ENCODE assay signal across 9 mouse cellular contexts in genomic region chr4:143311341-143311740, GRCm38 (mm10). TPM values are rescaled to one million over a fixed set of nuclear protein-coding genes. Genes with fewer than 3 reads are reported as not detected.
A peak's percentile ranks its signal among the peaks of the same experiment; 100 is the strongest.
DNase-seq lines count a peak whose midpoint lies in the region; ATAC-seq and TF ChIP-seq lines count a peak whose summit lies in the region.
"Had no signal": no experiment of that assay in that cellular context is flagged by ENCODE, and none has a peak within 500 bp of the region (broad histone marks: within the 10 kb centered on the region; RNA-seq: fewer than 3 reads in every experiment).

No protein-coding gene starts in this region.

- DNase-seq in heart, postnatal 4 days, result peak; percentile 33
- DNase-seq in 3T3-L1 (ENCODE audit: low read depth, low spot score) (peak; percentile 53), ES-E14 (ENCODE audit: low read depth, low spot score) (peak; percentile 80)
- no peak for DNase-seq in liver, embryonic 14.5 days (ENCODE audit: low read depth in 3 of 3, low spot score in 3 of 3)
- no peak for DNase-seq in retina, embryonic 14.5 days (ENCODE audit: low spot score)
- no peak for DNase-seq in urinary bladder, adult 2 months (ENCODE audit: low spot score)
- DNase-seq: liver, embryonic 13.5 days had no signal

- H3K9me3 ChIP-seq in heart, embryonic 12.5 days (replicated peaks), result 0 out of 2 replicates have a peak, but pooled peaks cover 5% of the 10 kb centered on the region
- no peaks in the 10 kb centered on the region for H3K9me3 ChIP-seq in ES-E14 (ENCODE audit: control insufficient read depth, insufficient read depth, low read depth, low read length)
- H3K9me3 ChIP-seq in liver, embryonic 14.5 days (ENCODE audit: control insufficient read depth, low read length), result no peaks in the 10 kb centered on the region
- H3K9me3 ChIP-seq: liver, embryonic 13.5 days had no signal

- no peak overlapping the region for H3K9ac ChIP-seq in heart, embryonic 12.5 days
- H3K9ac ChIP-seq in ES-E14 (ENCODE audit: insufficient read depth, low read depth, low read length, poor library complexity, severe bottlenecking), result no peak overlapping the region
- H3K9ac ChIP-seq in liver, embryonic 14.5 days (replicated peaks), result no peak overlapping the region
- H3K9ac ChIP-seq: liver, embryonic 13.5 days had no signal

- H3K27ac ChIP-seq in heart, embryonic 12.5 days (ENCODE audit: poor library complexity, severe bottlenecking), result no peak overlapping the region
- H3K27ac ChIP-seq in ES-E14 (ENCODE audit: insufficient read depth, low read depth, low read length, poor library complexity, severe bottlenecking), result peak overlapping the region; percentile 36; the same call in 1 of the 2 replicates
- H3K27ac ChIP-seq in liver, embryonic 14.5 days, result no peak overlapping the region
- H3K27ac ChIP-seq: liver, embryonic 13.5 days had no signal

- TF ChIP-seq EP300 in liver, embryonic 14.5 days (IDR thresholded peaks at IDR 0.05; ENCODE audit: low read depth), result no peak

- no peak overlapping the region for H3K4me3 ChIP-seq in heart, embryonic 12.5 days
- H3K4me3 ChIP-seq in ES-E14 (ENCODE audit: insufficient read depth in 1 of 2, low read depth in 1 of 2, low read length in 2 of 2, poor library complexity in 1 of 2, severe bottlenecking in 1 of 2), result no peak overlapping the region
- H3K4me3 ChIP-seq in liver, embryonic 14.5 days (ENCODE audit: insufficient read depth in 1 of 2, low read depth in 2 of 2, low read length in 2 of 2), result no peak overlapping the region
- H3K4me3 ChIP-seq: liver, embryonic 13.5 days had no signal

- peak; percentile 67 for TF ChIP-seq CTCF in liver, embryonic 14.5 days (IDR thresholded peaks at IDR 0.05; ENCODE audit: low read depth)

- no peaks in the 10 kb centered on the region for H3K4me1 ChIP-seq in heart, embryonic 12.5 days (replicated peaks)
- peaks cover 2 to 12% of the 10 kb centered on the region in 2 experiments; a peak in 3 of 4 replicates for H3K4me1 ChIP-seq in ES-E14 (ENCODE audit: control insufficient read depth in 2 of 2, insufficient read depth in 2 of 2, low read length in 2 of 2, poor library complexity in 1 of 2)
- no peaks in the 10 kb centered on the region for H3K4me1 ChIP-seq in liver, embryonic 14.5 days (replicated peaks; ENCODE audit: control insufficient read depth in 2 of 2, insufficient read depth in 2 of 2, low read length in 1 of 2)
- H3K4me1 ChIP-seq: liver, embryonic 13.5 days had no signal

- H3K4me2 ChIP-seq in heart, embryonic 12.5 days, result no peak overlapping the region
- H3K4me2 ChIP-seq in liver, embryonic 14.5 days (ENCODE audit: low read depth), result no peak overlapping the region
- H3K4me2 ChIP-seq: liver, embryonic 13.5 days had no signal

- no peak for ATAC-seq in heart, embryonic 12.5 days (ENCODE audit: insufficient number of reproducible peaks, low FRiP score)
- no peak for ATAC-seq in liver, embryonic 14.5 days (ENCODE audit: insufficient read depth)
- ATAC-seq in monocyte, adult 5-6 weeks (replicated peaks; ENCODE audit: insufficient number of reproducible peaks, low FRiP score, low TSS enrichment, poor library complexity, severe bottlenecking), result no peak

- in situ Hi-C loops in ES-E14 (cut with MboI; ENCODE audit: low sequenced_read_pairs in 2 of 2, unreplicated experiment in 2 of 2), result no loop called here

- no peaks in the 10 kb centered on the region for H3K36me3 ChIP-seq in heart, embryonic 12.5 days
- peaks cover 3% of the 10 kb centered on the region; the same call in 1 of the 2 replicates for H3K36me3 ChIP-seq in ES-E14 (ENCODE audit: control insufficient read depth, insufficient read depth, low read length, poor library complexity, severe bottlenecking)
- no peaks in the 10 kb centered on the region for H3K36me3 ChIP-seq in liver, embryonic 14.5 days (replicated peaks; ENCODE audit: control insufficient read depth, insufficient read depth, low read depth)
- H3K36me3 ChIP-seq: liver, embryonic 13.5 days had no signal

- no peaks in the 10 kb centered on the region for H3K27me3 ChIP-seq in heart, embryonic 12.5 days (replicated peaks)
- H3K27me3 ChIP-seq in liver, embryonic 14.5 days (ENCODE audit: control insufficient read depth, insufficient read depth, low read length), result no peaks in the 10 kb centered on the region
- H3K27me3 ChIP-seq: liver, embryonic 13.5 days had no signal

- WGBS in heart, embryonic 12.5 days, result 48% methylated on average over 2 of the region's 2 CpGs
- 32% methylated on average over 2 of the region's 2 CpGs for WGBS in liver, embryonic 14.5 days (ENCODE audit: insufficient replicate concordance)

TF ChIP-seq in ES-E14, 5 proteins besides CTCF, POLR2A, EP300 and RAD21:
- TF ChIP-seq MAFK (IDR thresholded peaks at IDR 0.05; ENCODE audit: insufficient read depth, low read depth, low read length) (no peak), ZC3H11A (IDR thresholded peaks at IDR 0.05; ENCODE audit: borderline replicate concordance, low read depth, low read length) (0 out of 2 replicates have a peak, but pooled peaks have one; percentile 5)

RNA-seq across cellular contexts. Expression of gene Pdpn, which starts 12.0 kb away (rescaled TPM):
- 10 to 100 TPM; 13.0 to 14.3 TPM for total RNA-seq in heart, postnatal 4 days (2021)
- polyA plus RNA-seq in heart, embryonic 12.5 days (2016; fragmentation: Nextera tagmentation; extraction: Ambion mirVana), result 28.4 and 28.8 TPM in 2 replicates
- 21.7 and 27.4 TPM in 2 replicates for total RNA-seq in ES-E14 (2012; rRNA removed)
- 0.29 and 0.47 TPM in 2 replicates for polyA plus RNA-seq in liver, embryonic 14.5 days (2012; rRNA removed)
- polyA plus RNA-seq in liver, embryonic 14.5 days (2014; fragmentation: Nextera tagmentation; extraction: Ambion mirVana), result 0.95 and 1.0 TPM in 2 replicates
- polyA plus RNA-seq in urinary bladder, adult 2 months (2012; rRNA removed), result 64.0 and 72.1 TPM in 2 replicates
- not detected in 3 replicates for total RNA-seq in monocyte, adult 5-6 weeks (2017)

RNA-seq across cellular contexts. Expression of gene Lrrc38, which starts 38.2 kb away (rescaled TPM):
- under 1 TPM; 0.29 to 0.33 TPM for total RNA-seq in heart, postnatal 4 days (2021)
- 0.08 TPM in 1 of 2 replicates, not detected in the other for polyA plus RNA-seq in heart, embryonic 12.5 days (2016; fragmentation: Nextera tagmentation; extraction: Ambion mirVana)
- total RNA-seq in ES-E14 (2012; rRNA removed), result 0.22 and 0.32 TPM in 2 replicates
- not detected in 2 replicates for polyA plus RNA-seq in liver, embryonic 14.5 days (2012; rRNA removed)
- not detected in 2 replicates for polyA plus RNA-seq in liver, embryonic 14.5 days (2014; fragmentation: Nextera tagmentation; extraction: Ambion mirVana)
- polyA plus RNA-seq in urinary bladder, adult 2 months (2012; rRNA removed), result 0.04 TPM in 1 of 2 replicates, not detected in the other
- total RNA-seq in monocyte, adult 5-6 weeks (2017), result not detected in 3 replicates
- polyA plus RNA-seq: liver, embryonic 13.5 days had no signal

Comparison
In these comparisons a context has a peak if more than half of its experiments do, and no peak if none do; other contexts are left out.
1. DNase-seq: peak in heart, postnatal 4 days (single experiment), 3T3-L1 (single experiment) and ES-E14 (single experiment); none in liver, embryonic 14.5 days (0 of 3), retina, embryonic 14.5 days (single experiment) and urinary bladder, adult 2 months (single experiment).
2. RNA of gene Pdpn, which starts 12.0 kb away (total RNA-seq): 21.7 to 27.4 TPM in ES-E14 and 13.0 to 14.3 TPM in heart, postnatal 4 days; not detected in monocyte, adult 5-6 weeks; every median in the first group is over 10 times any median in the second.